Mouse (Mus musculus): ENCODE results near the gene Shank3. TPM values are rescaled to one million over a fixed set of nuclear protein-coding genes. Genes with fewer than 3 reads are reported as not detected.
A peak's percentile ranks its signal among the peaks of the same experiment; 100 is the strongest.

Shank3 gene
- total RNA-seq, 2 experiments from 2014 or later: 47.0 to 56.3 TPM

GRCm38 (mm10) chr15:89522566-89523282 lies 23.3 kb downstream of the Shank3 start:
- intact Hi-C loops (cut with DNase I): no loop called here

GRCm38 (mm10) chr15:89523283-89523832 lies 23.9 kb downstream of the Shank3 start:
- no peak for DNase-seq
- intact Hi-C loops (cut with DNase I): no loop called here

More at GRCm38 (mm10) chr15:89522566-89523282, 23.3 kb downstream of the Shank3 start:
- no peak for DNase-seq

GRCm38 (mm10) chr15:89524001-89524571 lies 24.7 kb downstream of the Shank3 start:
- intact Hi-C loops (cut with DNase I): no loop called here
- no peak for DNase-seq

GRCm38 (mm10) chr15:89524611-89525415 lies 25.4 kb downstream of the Shank3 start:
- intact Hi-C loops (cut with DNase I): no loop called here
- no peak for DNase-seq

- no peak for DNase-seq
- intact Hi-C loops (cut with DNase I): no loop called here
Measured at GRCm38 (mm10) chr15:89525464-89525863, 26.0 kb downstream of the Shank3 start.

GRCm38 (mm10) chr15:89525896-89526295 lies 26.5 kb downstream of the Shank3 start:
- intact Hi-C loops (cut with DNase I): no loop called here
- no peak for DNase-seq

- DNase-seq: no peak
- intact Hi-C loops (cut with DNase I): no loop called here
Measured at GRCm38 (mm10) chr15:89526776-89527325, 27.4 kb downstream of the Shank3 start.

GRCm38 (mm10) chr15:89527466-89527865 lies 28.0 kb downstream of the Shank3 start:
- intact Hi-C loops (cut with DNase I): no loop called here
- DNase-seq: no peak

- intact Hi-C loops (cut with DNase I): loop anchor here (2.0 kb wide), 1 partner anchor 30 kb away; the partner anchor contains the start of gene Shank3
Measured at GRCm38 (mm10) chr15:89528201-89528850, 28.9 kb downstream of the Shank3 start.

GRCm38 (mm10) chr15:89528923-89529322 lies 29.5 kb downstream of the Shank3 start:
- no peak for DNase-seq
- intact Hi-C loops (cut with DNase I): loop anchor here (2.0 kb wide), 1 partner anchor 30 kb away; the partner anchor contains the start of gene Shank3

More at GRCm38 (mm10) chr15:89528201-89528850, 28.9 kb downstream of the Shank3 start:
- no peak for DNase-seq

- intact Hi-C loops (cut with DNase I): loop anchor here (2.0 kb wide), 1 partner anchor 68 kb away; no protein-coding TSS in a partner anchor
- peak; percentile 65 to 79 for DNase-seq
Measured at GRCm38 (mm10) chr15:89530336-89530735, 30.9 kb downstream of the Shank3 start.

GRCm38 (mm10) chr15:89531399-89531798 lies 32.0 kb downstream of the Shank3 start:
- no peak for DNase-seq
- intact Hi-C loops (cut with DNase I): loop anchor here (2.0 kb wide), 1 partner anchor 69 kb away; no protein-coding TSS in a partner anchor

- no peak for DNase-seq
- intact Hi-C loops (cut with DNase I): no loop called here
Measured at GRCm38 (mm10) chr15:89532026-89532923, 32.9 kb downstream of the Shank3 start.

- intact Hi-C loops (cut with DNase I): no loop called here
- no peak for DNase-seq
Measured at GRCm38 (mm10) chr15:89532924-89533842, 33.8 kb downstream of the Shank3 start.

GRCm38 (mm10) chr15:89533843-89534207 lies 34.4 kb downstream of the Shank3 start:
- DNase-seq: no peak
- intact Hi-C loops (cut with DNase I): no loop called here

- intact Hi-C loops (cut with DNase I): no loop called here
- DNase-seq: no peak
Measured at GRCm38 (mm10) chr15:89544171-89544570, 44.7 kb downstream of the Shank3 start.

- intact Hi-C loops (cut with DNase I): loop anchor here (5.0 kb wide), 1 partner anchor 45 kb away; no protein-coding TSS in a partner anchor
- DNase-seq: no peak
Measured at GRCm38 (mm10) chr15:89547321-89547720, 47.9 kb downstream of the Shank3 start.
